Mouse (Mus musculus) stomach, postnatal 0 days (tissue): ENCODE results near the gene Adcy1.

Source experiments
- CTCF ChIP-seq: IDR thresholded peaks from 2 replicates; pipeline ENCODE4 v1.5.1; 2016; ENCODE audit warnings: antibody characterized with exemption, low read depth, mild to moderate bottlenecking, moderate library complexity
- EP300 ChIP-seq: optimal IDR thresholded peaks from 2 replicates; pipeline ENCODE3; 2016; ENCODE audit warnings: antibody characterized with exemption

DNA sequence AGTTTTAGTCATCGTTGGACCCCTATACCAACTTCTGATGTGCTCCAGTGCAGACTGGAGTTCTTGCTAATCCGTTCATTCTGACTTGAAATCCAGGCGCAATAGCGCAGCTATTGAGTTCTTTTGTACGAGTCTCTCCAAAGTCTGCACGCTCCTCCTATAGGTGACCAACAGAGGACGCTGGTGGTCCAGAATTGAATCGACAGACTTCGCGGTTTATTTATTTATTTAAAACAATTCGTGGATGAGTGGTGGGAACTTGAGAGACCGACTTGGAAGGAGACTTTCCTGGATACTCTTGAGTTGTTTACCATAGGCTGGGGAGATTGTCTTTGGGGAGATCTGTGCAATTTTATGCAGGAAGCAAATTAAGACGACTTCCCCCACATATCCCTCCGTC, 151.5 kb downstream of the Adcy1 start:
- TF ChIP-seq CTCF (peak; percentile 85), EP300 (no peak)
